Mouse (Mus musculus) cortical plate, adult 2 months (tissue): Measurements from ENCODE around the gene Fgfr2. TPM values are rescaled to one million over a fixed set of nuclear protein-coding genes. Genes with fewer than 3 reads are reported as not detected.

Experiments used
- H3K27ac ChIP-seq: fragments of 200-500 bp; 2 replicates; pipeline ENCODE4 v1.5.1; 2012; ENCODE audit warnings: low read length, control low read depth, inconsistent platforms; ENCODE audit not compliant: insufficient read depth
- H3K4me1 ChIP-seq: fragments of 200-500 bp; 2 replicates; pipeline ENCODE4 v1.6.1; 2011; ENCODE audit warnings: low read length; ENCODE audit not compliant: control insufficient read depth, insufficient read depth
- H3K4me3 ChIP-seq: fragments of 200-500 bp; 2 replicates; pipeline ENCODE4 v1.5.1; 2011; ENCODE audit warnings: mild to moderate bottlenecking, low read length, control low read depth; ENCODE audit not compliant: insufficient read depth
- CTCF ChIP-seq: fragments of 200-500 bp; IDR thresholded peaks from 2 replicates; pipeline ENCODE4 v1.5.1; 2011; ENCODE audit warnings: mild to moderate bottlenecking, control low read depth, low read length; ENCODE audit not compliant: insufficient read depth; ENCODE audit errors: extremely low read depth
- POLR2A ChIP-seq: fragments of 200-500 bp; IDR thresholded peaks from 2 replicates; pipeline ENCODE4 v1.6.1; 2011; ENCODE audit warnings: mild to moderate bottlenecking, low read length, control low read depth; ENCODE audit not compliant: insufficient read depth; ENCODE audit errors: extremely low read depth
- polyA plus RNA-seq: library from polyadenylated mRNA; depleted of rRNA; stranded (reverse); fragments of >200 nt; gene quantifications from 2 replicates; pipeline ENCODE4 v1.2.3, GENCODE M21; 2012

Fgfr2 gene
- polyA plus RNA-seq, 1 experiment: 50.4 TPM

DNA sequence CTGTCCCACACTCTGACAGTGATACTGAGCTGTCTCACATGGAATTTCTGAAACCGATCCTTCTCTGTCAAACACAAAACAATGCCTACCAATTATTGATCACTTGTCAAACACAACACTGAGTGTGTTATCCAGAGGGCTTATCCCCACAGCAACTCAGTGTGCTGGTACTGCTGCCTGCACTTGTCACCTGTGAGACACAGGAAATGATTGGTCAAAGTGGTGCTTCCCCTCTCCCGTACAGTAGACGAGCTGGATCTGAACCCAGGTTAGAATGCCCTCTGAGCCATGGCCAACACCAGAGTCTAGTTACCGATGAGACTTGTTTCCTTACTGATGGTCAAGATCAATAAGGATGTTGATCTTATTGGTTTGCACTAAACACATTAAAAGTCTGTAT, 2321.3 kb downstream of the Fgfr2 start:
- TF ChIP-seq CTCF (no peak), POLR2A (no peak)
- H3K27ac ChIP-seq: no peak overlapping the region

GRCm38 (mm10) chr7:130800681-130801080, 2322.5 kb downstream of the Fgfr2 start:
- no peak for TF ChIP-seq CTCF
- TF ChIP-seq POLR2A: no peak
- no peak overlapping the region for H3K4me3 ChIP-seq
- H3K4me1 ChIP-seq: no peaks in the 10 kb centered on the region
- H3K27ac ChIP-seq: no peak overlapping the region

More for the DNA sequence above, 2321.3 kb downstream of the Fgfr2 start:
- Histone ChIP-seq H3K4me1 (no peaks in the 10 kb centered on the region), H3K4me3 (no peak overlapping the region)

DNA sequence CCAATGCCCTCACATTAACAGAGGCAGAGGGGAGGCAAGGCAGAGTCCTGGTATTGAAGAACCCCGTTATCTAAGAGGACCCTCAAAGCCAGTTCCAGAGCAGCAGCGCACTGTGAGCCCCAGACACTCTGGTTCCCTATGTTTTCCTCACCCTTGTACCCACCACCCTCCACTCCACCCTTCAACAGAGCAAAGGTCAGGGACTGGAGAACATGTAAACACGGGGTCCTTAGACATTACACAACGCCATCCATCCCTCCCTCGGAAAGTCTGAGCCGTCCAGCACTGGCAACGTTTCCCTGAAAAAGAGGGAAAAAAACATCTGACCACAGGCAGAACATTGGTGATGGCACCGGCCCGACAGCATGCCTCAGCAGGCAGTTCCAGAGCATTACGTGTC, 2323.7 kb downstream of the Fgfr2 start:
- TF ChIP-seq CTCF: no peak
- no peak for TF ChIP-seq POLR2A
- Histone ChIP-seq H3K27ac (no peak overlapping the region), H3K4me3 (no peak overlapping the region), H3K4me1 (no peaks in the 10 kb centered on the region)

DNA sequence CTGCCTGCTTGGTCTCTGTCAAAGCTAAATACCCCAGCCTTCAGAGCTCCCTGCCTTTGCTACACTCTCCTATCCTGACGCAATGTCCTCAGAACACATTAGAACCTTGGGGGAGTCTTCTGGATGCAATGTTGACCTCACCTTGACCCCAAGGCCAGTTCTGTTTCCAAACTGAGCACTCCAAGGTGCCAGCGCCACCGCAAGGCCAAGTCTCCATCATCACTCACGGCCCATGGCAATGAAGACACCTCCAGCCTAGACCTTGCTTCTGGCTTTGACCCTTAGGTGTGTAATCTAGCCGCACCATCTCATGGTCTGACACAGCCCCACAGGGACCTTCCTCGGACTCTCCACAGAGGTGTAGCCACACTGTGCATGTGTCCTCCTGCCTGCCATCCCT, 2325.6 kb downstream of the Fgfr2 start:
- Histone ChIP-seq H3K4me1 (no peaks in the 10 kb centered on the region), H3K27ac (no peak overlapping the region), H3K4me3 (no peak overlapping the region)
- TF ChIP-seq CTCF (no peak), POLR2A (no peak)

GRCm38 (mm10) chr7:130796786-130797185, 2326.4 kb downstream of the Fgfr2 start:
- Histone ChIP-seq H3K4me3 (no peak overlapping the region), H3K4me1 (no peaks in the 10 kb centered on the region), H3K27ac (no peak overlapping the region)
- TF ChIP-seq CTCF (peak; percentile 31; the same call in 1 of the 2 replicates), POLR2A (no peak)

GRCm38 (mm10) chr7:130793671-130794070, 2329.5 kb downstream of the Fgfr2 start:
- Histone ChIP-seq H3K27ac (no peak overlapping the region), H3K4me1 (no peaks in the 10 kb centered on the region), H3K4me3 (no peak overlapping the region)
- TF ChIP-seq POLR2A (no peak), CTCF (no peak)

GRCm38 (mm10) chr7:130789456-130789855, 2333.7 kb downstream of the Fgfr2 start:
- no peak overlapping the region for H3K27ac ChIP-seq
- H3K4me3 ChIP-seq: no peak overlapping the region
- H3K4me1 ChIP-seq: no peaks in the 10 kb centered on the region
- TF ChIP-seq CTCF: no peak
- TF ChIP-seq POLR2A: no peak

GRCm38 (mm10) chr7:130788950-130789349, 2334.2 kb downstream of the Fgfr2 start:
- no peak overlapping the region for H3K4me3 ChIP-seq
- no peak overlapping the region for H3K27ac ChIP-seq
- TF ChIP-seq POLR2A (no peak), CTCF (no peak)
- H3K4me1 ChIP-seq: no peaks in the 10 kb centered on the region

GRCm38 (mm10) chr7:130787537-130787936, 2335.6 kb downstream of the Fgfr2 start:
- no peak overlapping the region for H3K27ac ChIP-seq
- no peak overlapping the region for H3K4me3 ChIP-seq
- TF ChIP-seq CTCF (no peak), POLR2A (no peak)
- H3K4me1 ChIP-seq: no peaks in the 10 kb centered on the region

GRCm38 (mm10) chr7:130786708-130787107, 2336.4 kb downstream of the Fgfr2 start:
- no peak for TF ChIP-seq POLR2A
- no peak for TF ChIP-seq CTCF
- no peaks in the 10 kb centered on the region for H3K4me1 ChIP-seq
- no peak overlapping the region for H3K4me3 ChIP-seq
- no peak overlapping the region for H3K27ac ChIP-seq

DNA sequence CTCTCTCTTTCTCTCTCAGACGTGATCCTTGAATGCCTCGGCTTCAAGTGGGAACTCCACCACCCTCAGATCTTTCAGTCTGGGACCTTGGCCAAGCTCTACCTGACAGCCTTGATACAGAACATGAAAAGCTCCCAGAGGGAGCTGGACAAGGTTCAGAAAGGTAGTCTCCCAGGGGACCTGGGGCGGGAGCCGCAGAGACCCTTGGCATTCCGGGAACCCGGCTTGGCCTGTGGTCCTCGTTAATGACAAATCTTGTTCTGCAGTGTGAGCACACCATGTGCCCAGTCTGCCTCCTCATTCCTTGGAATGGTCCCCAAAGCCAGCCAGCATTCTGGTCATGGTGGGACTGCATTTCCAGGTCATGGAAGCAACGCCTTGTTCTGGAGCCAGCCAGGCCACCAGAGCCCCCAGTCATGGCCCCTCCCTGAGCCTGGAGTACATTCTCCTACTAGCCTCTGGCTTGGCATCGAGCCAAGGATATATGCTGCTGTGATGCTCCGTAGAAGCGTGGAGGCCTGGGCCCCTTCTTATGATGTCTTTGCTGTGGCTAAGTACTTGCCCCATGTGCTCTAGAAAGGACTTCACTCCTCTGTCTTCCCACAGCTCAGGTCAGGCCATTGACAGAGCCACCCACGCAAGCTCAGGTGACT, 2337.1 kb downstream of the Fgfr2 start:
- no peak for TF ChIP-seq POLR2A
- TF ChIP-seq CTCF: no peak
- Histone ChIP-seq H3K4me3 (no peak overlapping the region), H3K27ac (no peak overlapping the region), H3K4me1 (no peaks in the 10 kb centered on the region)
